Mouse (Mus musculus) urinary bladder, postnatal 0 days (tissue): Measurements from ENCODE around the gene Tmed4. TPM values are rescaled to one million over a fixed set of nuclear protein-coding genes. Genes with fewer than 3 reads are reported as not detected.

Experiments
- polyA plus RNA-seq: library from polyadenylated mRNA; unstranded; fragments of >200 nt; fragmentation: Nextera tagmentation; extraction: Ambion mirVana; gene quantifications from 2 replicates; pipeline ENCODE4 v1.2.1, GENCODE M21; 2015

Gene Tmed4
- 60.3 and 62.7 TPM in 2 replicates for polyA plus RNA-seq

DNA sequence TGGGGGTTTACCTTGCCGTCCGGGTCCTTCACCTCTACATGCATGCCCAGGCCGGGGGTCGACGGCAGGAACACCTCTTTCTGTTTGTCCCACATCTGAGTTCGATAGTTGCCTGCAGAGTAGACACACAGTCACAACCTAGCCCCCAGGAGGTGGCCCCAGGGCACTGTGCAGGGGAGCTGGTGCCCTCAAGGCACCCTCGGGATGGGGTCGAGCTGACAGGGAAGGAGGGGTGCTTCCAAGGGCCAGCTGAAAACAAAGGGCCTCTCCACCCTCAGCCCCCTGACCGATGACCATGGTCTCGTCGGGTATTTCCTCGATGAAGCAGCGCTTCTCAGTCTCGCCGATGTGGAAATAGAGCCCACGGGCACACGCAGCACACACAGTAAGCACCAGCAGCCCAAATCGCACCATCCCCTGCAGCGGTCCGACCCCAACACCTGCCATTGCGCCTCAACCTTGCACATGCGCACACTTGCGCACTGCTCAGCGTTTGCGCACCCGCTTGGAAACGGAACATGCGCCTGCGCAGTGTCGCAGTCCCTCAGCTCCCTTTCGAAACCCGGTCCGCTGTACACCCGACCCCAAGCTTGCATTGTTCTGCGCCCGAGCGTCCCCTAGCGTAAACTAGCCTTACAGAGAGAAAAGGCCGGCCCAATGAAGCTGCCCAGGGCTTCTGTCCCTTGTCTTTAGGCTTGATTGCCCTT is at the start of gene Tmed4:
Gene Tmed4, minus strand, starts transcription at position 484 of the 707 bp plus-strand sequence.

GRCm38 (mm10) chr11:6291401-6292115 is 16.9 kb upstream of the Tmed4 start, which contains the start of gene Ogdh:
Gene Ogdh, plus strand, starts transcription at chr11:6291633.

GRCm38 (mm10) chr11:6267320-6268254 is 7.1 kb downstream of the Tmed4 start, which contains the start of gene Ddx56:
Gene Ddx56, minus strand, starts transcription at chr11:6267772.

DNA sequence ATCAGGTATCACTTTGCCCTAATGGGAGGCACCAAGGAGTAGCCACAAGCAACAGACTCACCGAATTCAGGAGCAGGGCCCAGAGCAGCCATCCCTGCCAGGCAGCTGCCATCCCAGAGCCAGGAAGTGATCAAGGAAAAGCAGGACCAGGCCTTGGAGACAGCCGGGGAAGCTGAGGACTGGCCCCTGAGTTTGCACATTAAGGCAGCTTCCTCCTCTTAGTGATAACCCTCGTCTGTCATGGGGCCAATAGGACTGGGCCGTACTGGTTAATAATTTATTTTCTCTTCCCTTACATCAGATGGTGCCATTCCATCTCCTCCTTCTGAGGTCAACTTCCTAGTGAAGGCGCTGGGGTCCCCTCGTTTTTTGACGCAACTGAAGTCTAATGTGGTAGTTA is 44.7 kb downstream of the Tmed4 start, which contains the start of gene Npc1l1:
Gene Npc1l1, minus strand, starts transcription at position 132 of the 400 bp plus-strand sequence.

Other genes starting within 250 kb of the Tmed4 start
- gene Camk2b, start 208.5 kb downstream of the Tmed4 start, polyA plus RNA-seq: 1.1 and 1.2 TPM in 2 replicates
- gene A730071L15Rik, start 74.8 kb downstream of the Tmed4 start, polyA plus RNA-seq: 0.11 and 0.40 TPM in 2 replicates
- gene Nudcd3, start 74.5 kb downstream of the Tmed4 start, polyA plus RNA-seq: 29.0 and 29.7 TPM in 2 replicates
- not detected in 2 replicates for gene Npc1l1, start 44.7 kb downstream of the Tmed4 start, polyA plus RNA-seq
- gene Ddx56, start 7.1 kb downstream of the Tmed4 start, polyA plus RNA-seq: 49.8 and 50.4 TPM in 2 replicates
- 79.5 and 88.6 TPM in 2 replicates for gene Ogdh, start 16.8 kb upstream of the Tmed4 start, polyA plus RNA-seq
- 5.5 and 6.1 TPM in 2 replicates for gene Zmiz2, start 114.2 kb upstream of the Tmed4 start, polyA plus RNA-seq
- 4,730 and 5,487 TPM in 2 replicates for gene Ppia, start 140.6 kb upstream of the Tmed4 start, polyA plus RNA-seq
- gene H2afv, start 169.6 kb upstream of the Tmed4 start, polyA plus RNA-seq: 150 and 156 TPM in 2 replicates
- gene Purb, start 201.0 kb upstream of the Tmed4 start, polyA plus RNA-seq: 21.8 and 26.4 TPM in 2 replicates
- gene Myo1g, start 246.1 kb upstream of the Tmed4 start, polyA plus RNA-seq: 4.6 and 7.8 TPM in 2 replicates